Mouse (Mus musculus) embryonic facial prominence, embryonic 13.5 days (tissue): ENCODE data around the gene Shb. TPM values are rescaled to one million over a fixed set of nuclear protein-coding genes. Genes with fewer than 3 reads are reported as not detected.

Source experiments
- ATAC-seq: fragments of 200-750 bp; cut with Nextera tagmentation; 2 replicates; pipeline ENCODE4 v1.8.0; 2017; ENCODE audit warnings: low read depth; ENCODE audit not compliant: insufficient number of reproducible peaks, insufficient read depth, low FRiP score, low TSS enrichment
- H3K27ac ChIP-seq: fragments of 300-500 bp; sonication (generic); 2 replicates; pipeline ENCODE4 v1.5.1; 2015; ENCODE audit warnings: moderate library complexity, mild to moderate bottlenecking, inconsistent platforms
- H3K27me3 ChIP-seq: fragments of 300-500 bp; sonication (generic); 2 replicates; pipeline ENCODE4 v1.6.1; 2015; ENCODE audit warnings: mild to moderate bottlenecking, inconsistent platforms
- H3K36me3 ChIP-seq: fragments of 300-500 bp; sonication (generic); 2 replicates; pipeline ENCODE4 v1.6.1; 2015; ENCODE audit warnings: mild to moderate bottlenecking, inconsistent platforms
- H3K4me1 ChIP-seq: fragments of 300-500 bp; sonication (generic); 2 replicates; pipeline ENCODE4 v1.6.1; 2015; ENCODE audit warnings: inconsistent platforms
- H3K4me2 ChIP-seq: fragments of 300-500 bp; sonication (generic); 2 replicates; pipeline ENCODE4 v1.6.1; 2015; ENCODE audit warnings: moderate library complexity, mild to moderate bottlenecking, inconsistent platforms
- H3K4me3 ChIP-seq: fragments of 300-500 bp; sonication (generic); 2 replicates; pipeline ENCODE4 v1.5.1; 2015; ENCODE audit warnings: mild to moderate bottlenecking, inconsistent platforms
- H3K9ac ChIP-seq: fragments of 300-500 bp; sonication (generic); 2 replicates; pipeline ENCODE4 v1.6.1; 2015; ENCODE audit warnings: mild to moderate bottlenecking, inconsistent platforms
- H3K9me3 ChIP-seq: fragments of 300-500 bp; sonication (generic); 2 replicates; pipeline ENCODE4 v1.6.1; 2016; ENCODE audit warnings: inconsistent platforms
- WGBS: fragments of 180-500 bp; shearing (Covaris S2); methylation state at CpG from one replicate; pipeline ENCODE4 v1.1.7; 2015; ENCODE audit warnings: mixed read lengths; 5-methylcytosine and 5-hydroxymethylcytosine counted together
- polyA plus RNA-seq: library from polyadenylated mRNA; unstranded; fragments of >200 nt; fragmentation: Nextera tagmentation; extraction: Ambion mirVana; gene quantifications from 2 replicates; pipeline ENCODE4 v1.2.1, GENCODE M21; 2015

Shb gene
- polyA plus RNA-seq, 1 experiment from 2014 or later: 3.8 TPM

GRCm38 (mm10) chr4:45431316-45431715, 101.0 kb downstream of the Shb start:
- WGBS: 90% methylated on average over 3 of the region's 3 CpGs
- ATAC-seq: no peak
- Histone ChIP-seq H3K27ac (no peak overlapping the region), H3K36me3 (no peaks in the 10 kb centered on the region), H3K4me2 (no peak overlapping the region), H3K9me3 (no peaks in the 10 kb centered on the region), H3K27me3 (no peaks in the 10 kb centered on the region), H3K4me3 (no peak overlapping the region), H3K4me1 (peaks cover 52% of the 10 kb centered on the region), H3K9ac (no peak overlapping the region)

GRCm38 (mm10) chr4:45429451-45429850, 102.8 kb downstream of the Shb start:
- Histone ChIP-seq H3K4me2 (no peak overlapping the region), H3K4me1 (peaks cover 33% of the 10 kb centered on the region), H3K9ac (no peak overlapping the region), H3K27ac (no peak overlapping the region), H3K36me3 (no peaks in the 10 kb centered on the region), H3K4me3 (no peak overlapping the region), H3K9me3 (no peaks in the 10 kb centered on the region), H3K27me3 (no peaks in the 10 kb centered on the region)
- 79% methylated on average over 7 of the region's 7 CpGs for WGBS
- ATAC-seq: no peak

GRCm38 (mm10) chr4:45426724-45427457, 105.4 kb downstream of the Shb start:
- H3K4me3 ChIP-seq: no peak overlapping the region
- H3K4me2 ChIP-seq: no peak overlapping the region
- no peaks in the 10 kb centered on the region for H3K9me3 ChIP-seq
- no peak for ATAC-seq
- H3K36me3 ChIP-seq: peaks cover 12% of the 10 kb centered on the region; the same call in 1 of the 2 replicates
- WGBS: 71% methylated on average over 13 of the region's 13 CpGs
- H3K27me3 ChIP-seq: no peaks in the 10 kb centered on the region
- no peak overlapping the region for H3K27ac ChIP-seq
- H3K9ac ChIP-seq: no peak overlapping the region
- H3K4me1 ChIP-seq: peaks cover 19% of the 10 kb centered on the region

GRCm38 (mm10) chr4:45423406-45423805, 108.9 kb downstream of the Shb start:
- WGBS: 20% methylated on average over 8 of the region's 8 CpGs

GRCm38 (mm10) chr4:45422640-45423039, 109.6 kb downstream of the Shb start:
- ATAC-seq: no peak
- H3K36me3 ChIP-seq: peaks cover 12% of the 10 kb centered on the region; the same call in 1 of the 2 replicates

More at GRCm38 (mm10) chr4:45423406-45423805, 108.9 kb downstream of the Shb start:
- no peak overlapping the region for H3K4me3 ChIP-seq
- H3K36me3 ChIP-seq: peaks cover 12% of the 10 kb centered on the region; the same call in 1 of the 2 replicates
- ATAC-seq: no peak
- H3K27ac ChIP-seq: no peak overlapping the region
- peaks cover 46% of the 10 kb centered on the region for H3K4me1 ChIP-seq
- H3K4me2 ChIP-seq: no peak overlapping the region
- H3K27me3 ChIP-seq: no peaks in the 10 kb centered on the region
- no peaks in the 10 kb centered on the region for H3K9me3 ChIP-seq
- H3K9ac ChIP-seq: peak overlapping the region; percentile 46; the same call in 1 of the 2 replicates

GRCm38 (mm10) chr4:45421519-45422260, 110.6 kb downstream of the Shb start:
- H3K4me3 ChIP-seq: no peak overlapping the region
- ATAC-seq: no peak
- H3K4me1 ChIP-seq: peaks cover 47% of the 10 kb centered on the region
- peaks cover 12% of the 10 kb centered on the region; the same call in 1 of the 2 replicates for H3K36me3 ChIP-seq
- no peaks in the 10 kb centered on the region for H3K9me3 ChIP-seq
- H3K27ac ChIP-seq: peak overlapping the region; percentile 66
- no peak overlapping the region for H3K4me2 ChIP-seq
- 58% methylated on average over 11 of the region's 11 CpGs for WGBS
- H3K27me3 ChIP-seq: no peaks in the 10 kb centered on the region
- peak overlapping the region; percentile 27; the same call in 1 of the 2 replicates for H3K9ac ChIP-seq

More at GRCm38 (mm10) chr4:45422640-45423039, 109.6 kb downstream of the Shb start:
- no peaks in the 10 kb centered on the region for H3K9me3 ChIP-seq
- H3K4me2 ChIP-seq: no peak overlapping the region
- no peak overlapping the region for H3K9ac ChIP-seq
- H3K27ac ChIP-seq: no peak overlapping the region
- peaks cover 51% of the 10 kb centered on the region for H3K4me1 ChIP-seq
- no peak overlapping the region for H3K4me3 ChIP-seq
- H3K27me3 ChIP-seq: no peaks in the 10 kb centered on the region
- WGBS: 83% methylated on average over 10 of the region's 10 CpGs

- no peaks in the 10 kb centered on the region for H3K9me3 ChIP-seq
- H3K36me3 ChIP-seq: peaks cover 12% of the 10 kb centered on the region; the same call in 1 of the 2 replicates
- H3K9ac ChIP-seq: no peak overlapping the region
- H3K27ac ChIP-seq: peak overlapping the region; percentile 55; the same call in 1 of the 2 replicates
- no peak for ATAC-seq
- WGBS: 41% methylated on average over 3 of the region's 3 CpGs
- H3K4me2 ChIP-seq: no peak overlapping the region
- peaks cover 46% of the 10 kb centered on the region for H3K4me1 ChIP-seq
- H3K27me3 ChIP-seq: no peaks in the 10 kb centered on the region
- no peak overlapping the region for H3K4me3 ChIP-seq
Observed at GRCm38 (mm10) chr4:45420733-45421132, 111.5 kb downstream of the Shb start.

- 81% methylated on average over 4 of the region's 4 CpGs for WGBS
- Histone ChIP-seq H3K4me1 (peaks cover 44% of the 10 kb centered on the region), H3K4me3 (no peak overlapping the region)
Observed at GRCm38 (mm10) chr4:45419051-45419450, 113.2 kb downstream of the Shb start.

GRCm38 (mm10) chr4:45418229-45418950, 113.9 kb downstream of the Shb start:
- peak overlapping the region; percentile 41; the same call in 1 of the 2 replicates for H3K9ac ChIP-seq
- no peak overlapping the region for H3K4me3 ChIP-seq

More at GRCm38 (mm10) chr4:45419051-45419450, 113.2 kb downstream of the Shb start:
- Histone ChIP-seq H3K4me2 (no peak overlapping the region; the same call in 1 of the 2 replicates), H3K36me3 (peaks cover 12% of the 10 kb centered on the region; the same call in 1 of the 2 replicates), H3K27ac (no peak overlapping the region), H3K9ac (0 out of 2 replicates have a peak overlapping the region, but pooled peaks have one; percentile 2), H3K9me3 (no peaks in the 10 kb centered on the region), H3K27me3 (no peaks in the 10 kb centered on the region)
- ATAC-seq: no peak

GRCm38 (mm10) chr4:45416314-45416713, 116.0 kb downstream of the Shb start:
- H3K27me3 ChIP-seq: peaks cover 6% of the 10 kb centered on the region; the same call in 1 of the 2 replicates
- peaks cover 29% of the 10 kb centered on the region for H3K4me1 ChIP-seq
- no peak overlapping the region for H3K9ac ChIP-seq
- H3K9me3 ChIP-seq: no peaks in the 10 kb centered on the region
- H3K27ac ChIP-seq: no peak overlapping the region
- no peak overlapping the region for H3K4me2 ChIP-seq
- 61% methylated on average over 7 of the region's 7 CpGs for WGBS
- no peak overlapping the region for H3K4me3 ChIP-seq
- H3K36me3 ChIP-seq: no peaks in the 10 kb centered on the region
- ATAC-seq: no peak

More at GRCm38 (mm10) chr4:45418229-45418950, 113.9 kb downstream of the Shb start:
- peaks cover 2% of the 10 kb centered on the region; the same call in 1 of the 2 replicates for H3K27me3 ChIP-seq
- WGBS: 13% methylated on average over 10 of the region's 11 CpGs
- ATAC-seq: no peak; the same call in 1 of the 2 replicates
- H3K4me1 ChIP-seq: peaks cover 38% of the 10 kb centered on the region
- H3K9me3 ChIP-seq: no peaks in the 10 kb centered on the region
- H3K4me2 ChIP-seq: peak overlapping the region; percentile 45
- no peak overlapping the region for H3K27ac ChIP-seq
- peaks cover 7% of the 10 kb centered on the region; the same call in 1 of the 2 replicates for H3K36me3 ChIP-seq
